Mouse (Mus musculus) lung, adult 2 months (tissue): ENCODE results near the gene Haus6.

Experiments
- CTCF ChIP-seq: fragments of 200-500 bp; IDR thresholded peaks from 2 replicates; pipeline ENCODE4 v1.5.1; 2011; ENCODE audit warnings: mild to moderate bottlenecking, low read length, control low read depth; ENCODE audit not compliant: insufficient read depth
- POLR2A ChIP-seq: fragments of 200-500 bp; IDR thresholded peaks from 2 replicates; pipeline ENCODE4 v1.6.1; 2011; ENCODE audit warnings: low read depth, mild to moderate bottlenecking, control low read depth, low read length, borderline replicate concordance; ENCODE audit errors: extremely low read depth

DNA sequence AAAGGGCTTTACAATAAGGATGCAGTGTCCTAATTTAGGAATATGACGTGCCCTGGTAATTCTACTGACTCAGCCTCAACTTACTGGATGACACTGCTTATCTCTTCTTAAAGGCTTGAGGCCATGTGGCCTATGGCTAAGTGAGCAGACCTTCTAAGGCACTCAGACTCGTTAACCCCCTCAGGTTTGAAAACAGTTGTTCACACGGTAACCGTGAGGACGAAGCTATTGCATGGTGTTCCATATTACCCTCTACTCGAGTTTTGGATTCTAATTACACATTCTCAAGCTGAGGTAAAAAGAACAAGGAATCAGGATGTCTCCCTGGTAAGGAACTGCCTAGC lies 36.9 kb downstream of the Haus6 start:
- TF ChIP-seq POLR2A, result no peak
- TF ChIP-seq CTCF, result no peak
